Mouse (Mus musculus): ENCODE results near the gene Rab6a.

The Rab6a gene

GRCm38 (mm10) chr7:100622277-100622676, 15.1 kb downstream of the Rab6a start:
- peak; percentile 36 for DNase-seq (ENCODE audit: low read depth, low spot score)

GRCm38 (mm10) chr7:100624538-100624937, 17.3 kb downstream of the Rab6a start:
- DNase-seq (ENCODE audit: low read depth, low spot score) = no peak

DNA sequence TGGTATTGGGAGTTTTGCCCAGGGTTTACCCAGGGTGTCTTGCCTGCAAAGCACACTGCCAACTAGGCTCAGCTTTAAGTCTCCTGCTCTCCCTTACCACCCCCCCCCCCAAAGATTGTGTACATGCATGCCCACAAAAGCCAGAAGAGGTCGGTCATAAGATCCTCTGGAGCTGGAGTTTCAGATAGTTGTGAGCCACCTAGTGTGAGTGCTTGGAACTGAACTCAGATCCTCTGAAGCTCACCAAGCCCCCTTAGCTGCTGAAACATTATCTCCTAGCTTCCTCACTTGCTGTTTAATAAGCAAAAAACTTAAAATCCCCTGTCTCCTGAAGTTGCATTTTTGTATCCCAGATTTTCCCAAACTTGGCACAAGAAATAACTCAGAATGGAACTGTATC, 30.4 kb downstream of the Rab6a start:
- peak; percentile 62 for DNase-seq (ENCODE audit: low read depth, low spot score)

- no peak for DNase-seq (ENCODE audit: low read depth, low spot score)
Measured at GRCm38 (mm10) chr7:100642413-100642812, 35.2 kb downstream of the Rab6a start.

- DNase-seq (ENCODE audit: low read depth, low spot score) = peak; percentile 78
Measured at GRCm38 (mm10) chr7:100645147-100645546, 37.9 kb downstream of the Rab6a start.

DNA sequence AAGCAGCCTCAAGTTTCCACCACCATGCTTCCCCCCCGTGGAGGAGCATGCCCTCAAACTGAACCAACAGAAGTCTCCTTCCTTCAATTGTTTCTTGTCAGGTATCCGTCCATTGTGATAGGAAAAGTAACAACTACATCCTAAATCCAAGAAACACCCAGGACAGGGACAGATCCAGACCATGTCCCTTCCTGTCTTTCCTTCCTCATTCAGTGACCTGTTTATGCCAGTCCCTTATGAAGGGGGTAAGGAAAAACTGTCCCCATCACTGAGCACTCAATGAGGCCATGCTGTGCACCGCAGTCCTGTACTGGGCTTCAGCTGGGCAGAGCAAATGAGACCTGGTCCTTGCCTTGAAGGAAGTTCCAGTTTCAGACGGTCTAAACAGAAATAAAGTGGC, 41.9 kb downstream of the Rab6a start:
- no peak for DNase-seq (ENCODE audit: low read depth, low spot score)

GRCm38 (mm10) chr7:100649826-100650225, 42.6 kb downstream of the Rab6a start:
- no peak for DNase-seq (ENCODE audit: low read depth, low spot score)

- DNase-seq (ENCODE audit: low read depth, low spot score) = no peak
Measured at GRCm38 (mm10) chr7:100650421-100650820, 43.2 kb downstream of the Rab6a start.

DNA sequence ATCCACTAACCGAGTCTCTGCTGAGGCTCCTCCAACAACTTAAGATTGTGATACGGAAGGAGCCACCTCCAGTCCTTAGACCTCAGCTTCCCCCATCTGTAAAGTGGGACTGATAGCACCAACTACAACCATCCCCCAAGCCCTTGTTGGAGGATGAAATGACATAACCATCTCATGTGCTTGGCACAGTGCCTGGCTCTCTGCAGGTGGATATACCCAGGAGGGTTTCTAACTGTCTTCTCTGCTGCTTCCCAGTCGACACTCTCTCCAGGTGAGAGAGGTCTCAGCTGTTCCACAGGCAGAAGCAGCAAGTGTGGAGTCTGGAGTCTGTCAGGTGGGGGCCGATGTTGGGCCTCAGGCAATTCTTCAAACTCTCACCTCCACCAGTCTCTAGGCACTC, 43.8 kb downstream of the Rab6a start:
- DNase-seq (ENCODE audit: low read depth, low spot score) = no peak

- DNase-seq (ENCODE audit: low read depth, low spot score) = no peak
Measured at GRCm38 (mm10) chr7:100653480-100654266, 46.5 kb downstream of the Rab6a start.

DNA sequence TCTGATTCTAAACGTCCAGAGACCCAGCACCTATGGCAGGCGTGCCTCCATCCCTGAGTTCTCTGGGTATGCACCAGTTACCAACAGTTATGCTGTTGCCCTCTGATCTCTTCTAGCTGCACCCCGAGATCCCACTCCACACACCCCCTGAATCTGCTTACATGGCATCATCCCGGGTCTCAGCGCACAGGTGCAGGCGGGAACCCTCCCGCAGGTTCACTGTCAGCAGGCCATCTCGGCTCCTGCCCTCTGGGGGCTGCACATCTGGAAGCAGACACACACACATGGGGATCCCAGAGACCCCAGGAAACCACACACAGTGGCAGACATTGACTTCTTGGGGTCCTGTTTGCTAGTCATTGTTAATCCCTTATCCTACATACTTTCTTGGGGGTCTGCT, 47.2 kb downstream of the Rab6a start:
- no peak for DNase-seq (ENCODE audit: low read depth, low spot score)

DNA sequence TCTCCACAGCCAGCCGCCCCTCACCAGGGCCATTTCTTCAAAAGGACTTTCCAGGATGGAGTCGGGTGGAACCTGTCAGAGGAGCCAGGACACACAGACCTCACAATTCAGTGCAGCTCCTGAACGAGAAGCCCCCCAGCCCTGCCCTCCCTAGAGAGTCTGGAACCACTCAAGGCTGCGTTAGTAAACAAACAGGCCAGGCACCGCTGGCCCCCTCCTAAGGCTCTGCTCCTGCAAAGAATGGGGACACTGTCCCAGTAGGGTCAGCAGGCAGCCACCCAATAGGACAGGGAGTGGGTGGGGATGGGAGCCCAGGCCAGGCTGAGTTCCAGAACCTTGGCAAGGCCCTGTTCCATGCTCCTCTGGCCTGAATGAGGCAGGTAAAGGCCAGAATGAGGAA, 49.5 kb downstream of the Rab6a start:
- DNase-seq (ENCODE audit: low read depth, low spot score) = no peak

- DNase-seq (ENCODE audit: low read depth, low spot score) = peak; percentile 88
Measured at GRCm38 (mm10) chr7:100658093-100658578, 50.9 kb downstream of the Rab6a start.

DNA sequence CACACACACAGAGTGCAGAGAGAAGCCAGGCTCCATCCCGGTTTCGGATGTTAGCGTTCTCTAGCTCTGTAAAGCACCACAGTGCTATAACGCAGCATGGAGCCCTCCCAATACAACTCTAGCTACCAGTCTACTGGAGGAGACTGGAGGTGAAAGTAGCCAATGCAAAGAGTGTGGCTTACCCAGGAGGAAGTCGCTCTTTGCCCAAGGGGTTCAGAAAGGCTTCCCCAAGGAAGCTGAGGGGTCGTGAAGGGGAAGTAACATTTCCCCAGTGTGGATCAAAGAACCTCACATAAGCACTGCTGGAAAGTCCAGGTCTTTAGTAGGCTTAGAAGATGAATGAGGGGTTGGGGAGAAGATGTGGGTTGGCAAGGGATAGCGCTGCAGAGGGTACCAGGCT, 54.1 kb downstream of the Rab6a start:
- DNase-seq (ENCODE audit: low read depth, low spot score) = no peak

GRCm38 (mm10) chr7:100662231-100662630, 55.0 kb downstream of the Rab6a start, which contains the start of gene Plekhb1:
Gene Plekhb1, minus strand, starts transcription at chr7:100662414.
- DNase-seq (ENCODE audit: low read depth, low spot score) = no peak

DNA sequence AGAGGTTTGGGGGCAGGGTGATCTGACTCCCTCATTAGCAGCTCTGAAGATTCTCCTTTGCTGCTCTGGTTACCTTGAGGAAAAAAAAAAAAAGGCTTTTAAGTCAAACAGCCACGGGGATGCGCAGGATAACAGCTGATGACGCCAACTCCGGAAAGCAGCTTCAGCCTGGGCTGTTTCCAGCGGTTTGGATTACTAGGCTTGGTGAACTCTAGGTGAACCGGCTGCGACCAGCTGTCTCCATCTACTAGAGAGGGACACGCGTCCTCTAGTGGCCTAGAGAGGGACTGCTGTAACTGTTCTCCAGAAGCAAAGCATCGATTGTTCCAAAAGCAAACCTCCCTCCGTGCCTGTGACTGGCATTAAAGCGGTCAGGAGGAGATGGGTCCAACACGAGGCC, 56.0 kb downstream of the Rab6a start:
- DNase-seq (ENCODE audit: low read depth, low spot score) = peak; percentile 97

- DNase-seq (ENCODE audit: low read depth, low spot score) = no peak
Measured at GRCm38 (mm10) chr7:100663729-100664304, 56.6 kb downstream of the Rab6a start.

DNA sequence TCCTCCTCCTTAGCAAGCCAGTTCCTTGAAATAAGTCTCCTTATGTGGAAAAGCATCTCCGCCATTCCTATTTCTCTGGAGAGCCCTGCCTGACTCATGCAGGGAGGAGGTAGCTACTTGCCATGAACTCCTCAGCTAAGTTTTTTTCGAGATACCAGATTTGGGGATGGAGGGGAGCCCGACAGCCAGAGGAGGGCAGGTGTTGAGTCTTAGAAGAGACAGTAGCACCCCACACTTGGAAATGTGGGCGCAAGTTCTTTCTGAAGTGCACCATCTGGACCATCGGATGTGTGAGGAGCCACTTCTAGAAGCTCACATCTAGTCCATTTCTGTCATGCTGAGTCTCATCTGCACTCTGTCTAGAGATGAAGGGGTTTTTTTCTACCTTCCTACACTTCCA, 63.4 kb downstream of the Rab6a start:
- DNase-seq (ENCODE audit: low read depth, low spot score) = no peak

GRCm38 (mm10) chr7:100673452-100673851, 66.2 kb downstream of the Rab6a start:
- peak; percentile 49 for DNase-seq (ENCODE audit: low read depth, low spot score)

- DNase-seq (ENCODE audit: low read depth, low spot score) = peak; percentile 64
Measured at GRCm38 (mm10) chr7:100674941-100675340, 67.7 kb downstream of the Rab6a start.

DNA sequence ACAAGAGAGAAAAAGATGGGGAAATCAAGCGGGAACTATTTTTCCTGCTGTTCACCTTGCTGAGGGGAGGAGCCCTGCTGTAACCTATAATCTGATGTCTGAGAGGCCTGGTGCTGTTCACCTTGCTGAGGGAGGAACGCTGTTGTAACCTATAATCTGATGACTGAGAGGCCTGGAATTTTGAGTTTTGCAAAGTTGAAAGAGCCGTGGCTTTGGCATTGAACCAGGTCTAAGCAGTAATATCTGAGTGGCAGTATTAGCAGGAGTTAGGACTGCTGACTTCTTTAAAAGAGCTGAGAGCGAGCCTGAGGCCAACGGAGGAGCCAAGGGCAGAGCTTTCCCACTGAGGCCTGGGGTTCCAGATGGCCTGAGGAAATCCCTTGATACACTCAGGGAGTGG, 70.8 kb downstream of the Rab6a start:
- no peak for DNase-seq (ENCODE audit: low read depth, low spot score)

DNA sequence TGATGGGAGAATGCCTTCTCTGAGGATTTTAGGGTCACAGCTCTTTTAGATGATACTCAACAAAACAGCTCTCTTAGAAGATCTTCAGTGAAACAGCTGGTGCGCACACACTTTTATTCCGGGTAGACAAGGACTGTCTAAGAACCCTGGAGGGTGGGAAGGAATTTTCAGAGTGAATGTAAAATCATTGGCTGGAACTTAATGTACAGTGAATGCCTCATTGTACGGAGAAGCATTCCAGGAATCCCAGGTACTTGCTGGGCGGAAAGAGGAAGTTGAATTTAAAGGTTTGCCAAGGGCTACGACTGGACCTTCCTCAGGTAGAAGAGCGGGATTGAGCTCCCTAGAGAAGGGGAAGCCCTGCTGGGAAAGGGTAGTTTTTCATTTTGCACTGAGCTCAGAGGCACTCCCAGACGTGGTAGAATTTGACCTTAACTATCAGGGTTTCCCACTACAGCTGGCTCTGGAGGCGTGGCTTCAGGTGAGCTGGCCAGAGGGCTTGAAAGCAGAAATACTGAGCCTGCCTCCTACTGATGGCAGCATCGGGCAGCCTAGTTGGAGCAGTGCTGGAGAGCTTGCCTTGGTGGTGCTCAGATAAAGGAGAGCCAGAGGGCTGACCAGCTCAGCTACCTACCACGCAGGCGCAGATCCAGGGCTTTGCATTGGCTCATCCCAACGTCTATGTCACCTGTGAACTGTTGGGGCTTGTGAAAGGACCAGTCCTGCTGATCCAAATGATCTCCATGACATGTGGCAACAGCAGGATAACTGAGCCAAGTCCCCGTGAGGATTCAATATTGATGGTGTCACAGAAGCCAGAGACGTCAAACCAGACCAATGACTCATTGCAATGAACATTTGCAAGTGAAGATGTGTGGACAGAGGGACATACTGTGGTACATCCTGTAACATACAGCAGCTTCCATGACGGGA, 72.0 kb downstream of the Rab6a start:
- DNase-seq (ENCODE audit: low read depth, low spot score) = peak; percentile 85

All from R1 (cell line).